Mouse (Mus musculus) bone marrow, adult 2 months (tissue): ENCODE results near the gene Sgsm2. TPM values are rescaled to one million over a fixed set of nuclear protein-coding genes. Genes with fewer than 3 reads are reported as not detected.

Source experiments
- H3K27ac ChIP-seq: fragments of 200-500 bp; 2 replicates; pipeline ENCODE4 v1.5.1; 2012; ENCODE audit warnings: low read depth, mild to moderate bottlenecking, control low read depth, inconsistent platforms, low read length; ENCODE audit not compliant: control insufficient read depth, poor library complexity, insufficient read depth
- H3K4me1 ChIP-seq: fragments of 200-500 bp; 2 replicates; pipeline ENCODE4 v1.6.1; 2011; ENCODE audit warnings: low read length; ENCODE audit not compliant: control insufficient read depth, insufficient read depth
- H3K4me3 ChIP-seq: fragments of 200-500 bp; replicated peaks from 2 replicates; pipeline ENCODE3; 2011; ENCODE audit warnings: mild to moderate bottlenecking, low read depth, low read length, control low read depth; ENCODE audit not compliant: control insufficient read depth
- CTCF ChIP-seq: fragments of 200-500 bp; IDR thresholded peaks from 2 replicates; pipeline ENCODE4 v1.5.1; 2011; ENCODE audit warnings: low read length, control low read depth; ENCODE audit not compliant: control insufficient read depth, insufficient read depth
- POLR2A ChIP-seq: fragments of 200-500 bp; IDR thresholded peaks from 2 replicates; pipeline ENCODE4 v1.6.1; 2011; ENCODE audit warnings: low read depth, mild to moderate bottlenecking, control low read depth, low read length, borderline replicate concordance; ENCODE audit not compliant: control insufficient read depth
- WGBS: fragments of 180-500 bp; shearing (Covaris S2); methylation state at CpG from one replicate; pipeline ENCODE4 v1.1.7; 2018; 5-methylcytosine and 5-hydroxymethylcytosine counted together
- polyA plus RNA-seq: library from polyadenylated mRNA; stranded (reverse); fragments of >200 nt; gene quantifications from 2 replicates; pipeline ENCODE4 v1.2.4, GENCODE M21; 2011; ENCODE audit warnings: low replicate concordance; ENCODE audit not compliant: missing spikeins, insufficient read depth, insufficient read length

Sgsm2 gene
- polyA plus RNA-seq, result 1.9 and 4.8 TPM in 2 replicates

GRCm38 (mm10) chr11:74896901-74897677 lies at the start of gene Sgsm2:
TSS of gene Sgsm2 (minus strand) at chr11:74897060.
- H3K27ac ChIP-seq, result peak within 1 kb of the TSS; percentile 70
- H3K4me1 ChIP-seq, result no peaks in the 10 kb centered on the region
- peak within 1 kb of the TSS; percentile 81 for H3K4me3 ChIP-seq
- TF ChIP-seq POLR2A, result no peak
- no peak for TF ChIP-seq CTCF
- under 1% methylated on average over 74 of the region's 74 CpGs for WGBS

- H3K4me3 ChIP-seq, result no peak overlapping the region
- TF ChIP-seq POLR2A (no peak), CTCF (no peak)
- H3K4me1 ChIP-seq, result no peaks in the 10 kb centered on the region
- no peak overlapping the region for H3K27ac ChIP-seq
- 72% methylated on average over 3 of the region's 3 CpGs for WGBS
Observed at GRCm38 (mm10) chr11:74946348-74946747, 49.5 kb upstream of the Sgsm2 start.

GRCm38 (mm10) chr11:74930391-74930790 lies 33.5 kb upstream of the Sgsm2 start:
- no peak for TF ChIP-seq CTCF
- no peak for TF ChIP-seq POLR2A
- Histone ChIP-seq H3K4me1 (no peaks in the 10 kb centered on the region), H3K27ac (no peak overlapping the region), H3K4me3 (no peak overlapping the region)
- 89% methylated on average over 7 of the region's 7 CpGs for WGBS

- Histone ChIP-seq H3K4me1 (no peaks in the 10 kb centered on the region), H3K4me3 (no peak overlapping the region), H3K27ac (no peak overlapping the region)
- WGBS, result 79% methylated on average over 4 of the region's 4 CpGs
- no peak for TF ChIP-seq CTCF
- TF ChIP-seq POLR2A, result no peak
Observed at GRCm38 (mm10) chr11:74929111-74929510, 32.3 kb upstream of the Sgsm2 start.

GRCm38 (mm10) chr11:74927236-74927725 lies 30.4 kb upstream of the Sgsm2 start:
- 80% methylated on average over 2 of the region's 2 CpGs for WGBS
- Histone ChIP-seq H3K27ac (no peak overlapping the region), H3K4me3 (no peak overlapping the region), H3K4me1 (no peaks in the 10 kb centered on the region)
- TF ChIP-seq POLR2A, result no peak
- no peak for TF ChIP-seq CTCF

GRCm38 (mm10) chr11:74926388-74927005 lies 29.6 kb upstream of the Sgsm2 start:
- Histone ChIP-seq H3K27ac (peak overlapping the region; percentile 95), H3K4me1 (no peaks in the 10 kb centered on the region), H3K4me3 (peak overlapping the region; percentile 95)
- under 1% methylated on average over 11 of the region's 11 CpGs for WGBS
- no peak for TF ChIP-seq POLR2A
- TF ChIP-seq CTCF, result no peak

GRCm38 (mm10) chr11:74925577-74926387 lies 28.9 kb upstream of the Sgsm2 start, which contains the start of the genes Smg6 and Srr:
TSS of gene Smg6 (plus strand) at chr11:74925823.
TSS of gene Srr (minus strand) at chr11:74925948.
- peak; percentile 81; the same call in 1 of the 2 replicates for TF ChIP-seq POLR2A
- TF ChIP-seq CTCF, result no peak
- Histone ChIP-seq H3K4me1 (no peaks in the 10 kb centered on the region), H3K4me3 (peak within 1 kb of the TSS; percentile 95), H3K27ac (peak within 1 kb of the TSS; percentile 95)
- WGBS, result under 1% methylated on average over 85 of the region's 88 CpGs

- Histone ChIP-seq H3K4me1 (no peaks in the 10 kb centered on the region), H3K4me3 (no peak overlapping the region), H3K27ac (no peak overlapping the region)
- WGBS, result 51% methylated on average over 4 of the region's 4 CpGs
- TF ChIP-seq CTCF (peak; percentile 56; the same call in 1 of the 2 replicates), POLR2A (no peak)
Observed at GRCm38 (mm10) chr11:74924149-74924548, 27.3 kb upstream of the Sgsm2 start.
